Mouse (Mus musculus): Measurements from ENCODE around the gene Hivep2.

DNA sequence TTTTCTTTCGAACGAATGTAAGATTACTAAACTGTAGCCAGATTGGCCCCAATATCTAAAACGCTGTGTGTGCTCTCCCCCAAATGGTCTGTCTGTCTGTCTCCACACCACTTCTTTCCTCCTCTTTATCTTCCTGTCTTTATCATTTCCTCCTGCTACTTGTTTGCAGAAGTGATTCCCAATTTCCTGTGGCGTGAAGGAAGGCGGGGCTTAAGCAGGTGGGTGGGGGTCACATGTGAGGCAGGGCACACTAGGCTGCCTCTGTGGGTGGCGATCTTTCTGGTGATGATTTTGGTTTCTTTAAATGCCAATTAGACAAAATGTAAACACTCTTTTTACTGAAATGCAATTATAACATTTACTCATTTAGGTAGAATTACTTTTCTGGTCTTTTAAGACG is 52.8 kb downstream of the Hivep2 start:
- no peak for TF ChIP-seq POLR2A (IDR thresholded peaks at IDR 0.05; ENCODE audit: borderline replicate concordance, control insufficient read depth, low read depth, low read length)
- TF ChIP-seq CTCF (IDR thresholded peaks at IDR 0.05; ENCODE audit: control insufficient read depth, insufficient read depth, low read length) = no peak
